Mouse (Mus musculus) heart, adult 9 months (tissue): ENCODE measurements at regions not wholly inside any gene's neighbourhood (a gene's known extent, or its start where the extent isn't known, plus 50 kb on each side); places are given as distances from the start of the nearest gene placed in this dataset.

Experiments used
- DNase-seq, 2 experiments: peaks; one replicate each; pipeline ENCODE4 v3.0.0; 2022; ENCODE audit warnings: low spot score in 2 of 2

DNA sequence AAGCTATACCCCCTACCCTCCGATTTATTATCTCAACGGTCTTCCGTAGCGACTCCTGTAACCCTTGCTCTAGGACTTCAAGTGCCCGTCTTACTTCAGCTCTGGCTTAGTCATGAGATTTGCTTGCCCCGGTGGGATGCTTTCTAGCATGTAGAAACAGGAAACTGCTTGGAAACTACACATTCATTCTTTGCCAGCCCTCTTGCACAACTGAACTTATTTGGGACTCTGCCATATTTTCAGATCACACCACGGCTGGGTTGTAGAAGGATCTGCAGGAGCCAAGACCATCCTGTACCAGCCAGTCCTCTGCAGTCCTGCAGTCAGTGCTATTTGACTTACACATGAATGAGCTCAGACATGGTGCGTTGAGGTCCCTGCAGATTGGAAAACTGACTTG is 110.9 kb upstream of the Habp2 start:
- DNase-seq: peak; percentile 73 to 81

- no peak for DNase-seq
Measured at GRCm38 (mm10) chr19:56177231-56177745, 109.6 kb upstream of the Habp2 start.

DNA sequence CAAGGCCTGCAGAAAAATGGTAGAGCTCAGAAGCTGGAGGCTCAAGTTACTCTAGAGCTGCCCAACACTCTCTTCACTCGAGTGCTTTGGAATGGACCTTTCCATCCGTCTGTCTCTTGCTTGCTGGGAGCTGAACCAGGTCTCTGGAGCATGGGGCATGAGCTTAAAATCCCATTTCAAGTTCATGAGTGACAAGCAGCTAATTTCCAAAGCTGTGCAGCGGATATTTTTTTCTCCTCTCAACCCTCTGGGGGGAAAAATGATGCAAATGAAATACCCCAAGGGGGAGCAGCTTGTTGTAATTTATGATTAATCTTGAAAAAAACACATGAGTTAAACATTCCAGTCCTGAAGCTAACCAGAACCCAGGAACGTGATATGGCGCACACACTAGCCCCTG is 101.2 kb upstream of the Habp2 start:
- no peak for DNase-seq

DNA sequence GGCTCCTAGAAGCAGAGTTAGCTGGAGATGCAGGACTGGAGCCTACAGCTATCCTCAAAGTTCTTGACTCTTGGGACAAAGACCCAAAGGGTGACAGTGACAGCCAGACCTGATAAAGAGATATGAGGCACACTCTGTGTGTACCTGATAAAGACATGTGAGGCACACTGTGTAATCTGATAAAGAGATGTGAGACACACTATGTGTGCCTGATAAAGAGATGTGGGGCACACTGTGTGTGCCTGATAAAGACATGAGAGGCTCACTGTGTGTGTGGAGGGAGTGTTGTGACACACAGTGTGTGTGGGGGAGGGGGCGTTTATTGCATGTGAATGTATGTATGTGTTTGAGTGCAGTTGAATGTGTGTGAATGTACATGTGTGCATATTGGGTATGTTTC is 97.8 kb upstream of the Habp2 start:
- DNase-seq: no peak

DNA sequence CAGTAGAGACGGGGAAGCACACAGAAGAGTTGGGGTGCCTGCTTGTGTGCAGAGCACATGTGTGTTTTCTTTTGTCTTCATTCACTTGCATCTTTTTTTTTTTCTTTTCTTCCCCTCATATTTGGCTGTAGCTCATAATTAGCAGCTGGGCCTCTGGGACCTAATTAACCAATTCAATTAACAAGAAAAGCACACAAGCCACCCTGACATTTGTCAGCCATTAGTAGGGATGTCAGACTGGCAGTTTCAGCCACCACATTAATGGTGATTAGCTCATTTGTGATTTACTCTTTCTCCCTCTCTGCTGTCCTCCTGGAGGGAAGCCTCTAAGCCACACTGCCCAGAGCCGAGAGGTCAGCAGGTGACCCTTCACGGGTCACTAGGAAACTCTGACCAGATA is 96.7 kb upstream of the Habp2 start:
- no peak for DNase-seq

GRCm38 (mm10) chr19:56198474-56199236 is 88.3 kb upstream of the Habp2 start:
- peak; percentile 17 to 56 for DNase-seq

GRCm38 (mm10) chr19:56199401-56200150 is 87.4 kb upstream of the Habp2 start:
- DNase-seq: no peak

DNA sequence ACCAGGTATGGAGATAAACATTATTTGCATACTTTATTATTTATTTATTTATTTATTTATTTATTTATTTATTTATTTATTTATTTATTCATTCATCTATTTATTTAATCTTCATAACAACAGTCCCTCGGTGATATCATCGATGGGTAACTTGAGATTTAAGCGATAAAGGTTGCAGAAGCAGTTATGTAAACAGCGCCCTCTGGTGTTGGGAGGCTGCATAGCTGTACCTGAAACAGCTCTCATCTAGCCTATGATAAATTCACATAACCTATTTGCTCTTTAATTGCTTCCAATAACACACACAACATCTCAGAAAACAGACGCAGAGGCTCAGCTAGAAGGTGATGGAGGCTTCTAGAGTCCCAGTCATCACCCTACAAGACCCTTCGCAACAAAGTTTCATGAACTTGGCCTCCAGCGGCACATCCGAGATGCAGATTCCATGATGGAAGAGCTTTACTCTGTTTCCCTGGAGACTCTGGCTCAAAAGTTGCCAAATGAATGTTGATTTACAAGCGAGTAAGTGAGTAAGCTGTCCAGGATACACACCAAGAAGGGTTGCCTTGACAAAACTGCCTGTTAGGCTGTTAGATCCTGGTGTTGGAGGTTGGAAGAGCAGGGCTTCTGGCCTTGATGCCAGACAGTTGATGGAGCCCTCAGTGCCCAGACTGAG is 85.8 kb upstream of the Habp2 start:
- DNase-seq: no peak

DNA sequence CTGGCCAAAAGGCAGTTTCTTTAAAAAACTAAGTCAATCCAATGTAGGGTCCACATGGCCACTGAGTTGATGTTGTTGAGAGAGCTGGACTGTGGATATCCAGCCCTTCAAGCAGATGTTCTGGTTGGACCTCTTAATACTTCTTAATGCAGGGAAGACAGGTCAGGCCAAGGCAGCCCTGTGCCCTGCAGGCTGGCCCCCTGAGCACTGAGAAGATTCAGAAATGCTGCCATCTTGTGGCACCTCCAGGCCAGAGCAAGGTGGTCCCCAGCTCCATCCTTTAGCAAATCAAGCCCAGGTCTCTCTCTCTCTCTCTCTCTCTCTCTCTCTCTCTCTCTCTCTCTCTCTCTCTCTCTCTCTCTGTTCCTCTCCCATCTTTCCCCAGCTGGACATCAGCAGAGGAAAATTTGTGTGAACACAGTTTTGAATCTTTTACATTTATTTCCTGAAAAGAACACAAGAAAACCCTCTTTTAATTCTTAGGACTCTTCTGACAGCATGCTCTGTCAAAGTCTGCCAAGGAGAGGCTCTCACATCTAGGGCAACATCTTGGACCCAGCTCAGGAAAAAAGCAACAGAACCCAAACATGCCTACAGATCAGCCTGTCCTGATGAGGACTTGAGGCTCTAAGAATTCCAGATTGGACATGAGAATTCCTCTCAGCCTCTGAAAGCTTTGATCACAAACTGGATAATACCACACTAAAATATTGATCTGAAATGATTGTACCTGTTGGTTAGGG is 85.0 kb upstream of the Habp2 start:
- DNase-seq: no peak

GRCm38 (mm10) chr19:56202481-56203130 is 84.3 kb upstream of the Habp2 start:
- no peak for DNase-seq

GRCm38 (mm10) chr19:56218536-56218935 is 68.4 kb upstream of the Habp2 start:
- DNase-seq: no peak

GRCm38 (mm10) chr19:56220724-56221407 is 66.1 kb upstream of the Habp2 start:
- DNase-seq: no peak

DNA sequence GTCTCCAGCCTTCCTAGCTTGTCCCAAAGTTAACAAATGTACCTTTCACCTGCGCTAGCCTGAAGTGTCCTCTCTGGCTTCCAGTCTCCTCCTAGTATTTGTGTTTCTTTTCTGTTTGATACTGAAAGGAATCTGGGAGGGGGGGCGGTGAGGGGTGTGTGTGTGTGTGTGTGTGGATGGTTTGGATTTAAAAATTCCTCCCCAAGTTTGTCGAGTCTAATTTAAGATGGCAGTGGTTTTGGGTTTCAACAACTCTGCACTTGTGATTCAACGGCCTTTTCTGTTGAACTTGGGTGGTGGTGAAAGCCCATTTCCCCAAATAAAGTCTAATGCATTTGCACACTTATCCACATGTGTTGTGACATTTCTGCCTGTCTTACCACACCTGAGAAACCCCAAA is 64.4 kb upstream of the Habp2 start:
- DNase-seq: no peak

- no peak for DNase-seq
Measured at GRCm38 (mm10) chr19:56225039-56225438, 61.9 kb upstream of the Habp2 start.

DNA sequence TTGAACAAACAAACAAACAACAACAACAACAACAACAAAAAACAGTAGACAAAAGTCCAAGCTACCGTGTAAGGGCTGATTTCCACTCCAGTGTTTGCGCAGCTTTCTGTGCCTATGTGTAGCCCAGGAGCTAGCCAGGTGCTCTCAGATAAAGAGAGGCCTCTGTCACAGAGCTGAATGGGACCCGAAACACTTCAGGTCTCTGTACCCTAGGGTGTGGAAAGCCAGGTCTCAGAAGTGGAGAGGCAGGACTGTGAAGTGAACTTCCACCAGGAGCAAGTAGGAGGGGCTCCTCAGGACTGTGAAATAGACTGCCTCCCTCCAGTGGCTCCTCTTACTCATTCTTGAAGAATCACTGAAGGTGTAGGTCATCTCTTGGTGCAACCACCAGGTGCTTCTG is 61.4 kb upstream of the Habp2 start:
- no peak for DNase-seq

- no peak for DNase-seq
Measured at GRCm38 (mm10) chr19:56228586-56228985, 58.4 kb upstream of the Habp2 start.

- no peak for DNase-seq
Measured at GRCm38 (mm10) chr19:56231430-56231829, 55.5 kb upstream of the Habp2 start.

DNA sequence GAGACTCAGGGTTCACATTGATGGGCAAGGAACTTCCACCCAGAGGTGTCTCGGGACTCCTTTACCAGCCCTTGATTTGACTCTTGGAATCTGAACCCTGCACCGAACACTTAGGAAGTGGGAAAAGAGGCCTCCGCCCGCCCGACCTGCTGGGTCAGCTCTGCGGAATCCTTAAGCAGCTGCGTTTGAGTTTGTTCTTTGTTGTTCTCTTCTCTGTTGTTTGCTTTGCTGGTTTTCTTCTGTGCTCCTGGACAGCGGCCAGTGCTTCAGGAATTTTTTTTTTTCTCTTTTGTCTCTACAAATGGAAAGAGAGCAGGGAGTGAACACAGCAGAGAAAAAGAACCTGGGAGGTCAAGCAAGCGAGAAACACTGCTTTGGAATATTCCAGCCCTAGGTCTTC is 55.1 kb upstream of the Habp2 start:
- no peak for DNase-seq

GRCm38 (mm10) chr19:56232269-56232668 is 54.7 kb upstream of the Habp2 start:
- DNase-seq: no peak

DNA sequence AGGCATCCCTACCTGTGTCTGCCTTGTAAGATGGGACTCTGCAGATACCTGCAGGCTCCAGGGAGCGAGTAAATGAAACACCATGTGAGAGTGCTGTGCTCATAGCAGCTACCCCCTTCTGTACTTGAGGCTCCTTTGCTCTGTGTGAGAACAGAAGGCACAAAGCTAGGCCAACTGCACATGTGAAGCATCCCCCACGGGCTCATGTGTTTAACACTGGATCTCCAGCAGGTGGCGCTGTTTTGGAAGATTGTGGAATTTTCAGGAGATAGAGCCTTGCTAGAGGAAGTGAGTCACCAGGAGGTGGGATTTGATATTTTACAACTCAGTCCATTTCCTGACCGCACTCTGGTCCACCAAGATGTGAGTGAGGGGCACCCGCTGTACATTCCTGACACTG is 54.0 kb upstream of the Habp2 start:
- no peak for DNase-seq

GRCm38 (mm10) chr19:56235040-56235439 is 51.9 kb upstream of the Habp2 start:
- DNase-seq: no peak
